Mouse (Mus musculus): ENCODE measurements at regions not wholly inside any gene's neighbourhood (a gene's known extent, or its start where the extent isn't known, plus 50 kb on each side); places are given as distances from the start of the nearest gene placed in this dataset.

DNA sequence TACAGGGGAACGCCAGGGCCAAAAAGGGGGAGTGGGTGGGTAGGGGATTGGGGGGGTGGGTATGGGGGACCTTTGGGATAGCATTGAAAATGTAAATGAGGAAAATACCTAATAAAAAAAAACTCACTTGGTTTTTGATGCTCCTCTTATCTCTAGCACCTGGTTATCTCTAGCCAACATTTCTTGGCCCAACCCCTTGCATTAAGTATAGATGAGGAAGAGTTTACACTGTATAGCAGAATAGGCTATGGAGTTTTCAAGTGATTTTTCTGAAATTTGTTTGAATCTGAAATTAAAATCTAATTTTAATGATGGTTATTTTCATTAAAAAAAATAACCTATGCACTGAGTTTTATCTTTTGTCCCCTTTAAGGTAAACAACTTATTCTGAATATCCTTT lies 68.8 kb upstream of the Il15 start:
- no peak for DNase-seq

DNA sequence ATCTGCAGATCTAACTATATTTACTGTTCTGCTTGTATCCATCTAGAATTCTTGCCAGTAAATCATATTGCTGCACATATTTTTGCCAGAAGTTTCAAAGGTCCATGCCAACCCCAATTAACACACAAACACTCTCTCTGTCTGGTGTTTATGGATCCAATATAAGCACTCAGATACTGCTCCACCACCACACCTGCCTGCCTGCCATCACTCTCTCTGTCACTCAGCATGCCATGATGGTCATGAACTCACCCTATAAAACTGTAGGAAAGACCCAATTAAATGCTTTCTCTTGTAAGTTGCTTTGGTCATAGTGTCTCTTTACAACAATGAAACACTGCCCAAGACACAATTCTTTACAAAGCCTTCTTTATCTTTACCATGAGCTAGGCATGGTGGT lies 66.8 kb upstream of the Il15 start:
- DNase-seq: no peak

DNA sequence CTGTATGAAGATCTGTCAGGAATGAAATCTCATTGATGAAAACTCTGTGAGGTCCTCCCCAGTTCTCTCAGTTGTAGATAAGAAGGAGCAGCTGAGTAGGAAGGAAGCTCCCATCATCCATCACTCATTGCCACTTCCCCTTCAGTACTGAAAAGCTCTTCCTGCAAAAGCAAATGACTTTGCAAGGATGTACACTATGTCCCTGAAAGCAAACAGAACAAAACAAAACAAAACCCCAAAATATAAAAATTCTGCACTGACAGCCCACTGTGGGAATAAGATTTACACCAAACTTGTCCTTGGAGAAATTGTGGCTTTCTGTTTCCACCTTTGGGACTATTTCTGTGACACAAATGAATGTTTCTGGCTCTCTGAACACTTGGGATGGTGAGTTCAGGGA lies 59.8 kb upstream of the Il15 start:
- DNase-seq: no peak

DNA sequence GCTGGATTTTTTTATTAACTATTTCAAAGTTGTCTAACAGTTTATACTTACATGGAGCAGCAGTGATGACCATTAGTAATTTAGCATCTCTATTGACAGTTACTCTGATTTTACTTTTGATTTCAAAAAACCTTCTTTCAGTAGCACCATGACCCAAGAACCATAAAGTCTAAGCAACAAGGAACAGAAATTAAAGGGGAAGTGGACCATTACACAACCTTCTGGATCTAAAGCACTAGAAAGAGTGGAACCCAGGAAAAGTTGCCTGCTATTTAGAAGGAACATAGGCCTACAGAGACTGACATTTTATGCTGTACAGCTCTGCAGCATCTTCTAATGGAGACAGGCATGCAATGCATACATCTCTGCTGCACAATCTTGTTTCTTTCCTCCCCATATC lies 56.0 kb upstream of the Il15 start:
- no peak for DNase-seq

DNA sequence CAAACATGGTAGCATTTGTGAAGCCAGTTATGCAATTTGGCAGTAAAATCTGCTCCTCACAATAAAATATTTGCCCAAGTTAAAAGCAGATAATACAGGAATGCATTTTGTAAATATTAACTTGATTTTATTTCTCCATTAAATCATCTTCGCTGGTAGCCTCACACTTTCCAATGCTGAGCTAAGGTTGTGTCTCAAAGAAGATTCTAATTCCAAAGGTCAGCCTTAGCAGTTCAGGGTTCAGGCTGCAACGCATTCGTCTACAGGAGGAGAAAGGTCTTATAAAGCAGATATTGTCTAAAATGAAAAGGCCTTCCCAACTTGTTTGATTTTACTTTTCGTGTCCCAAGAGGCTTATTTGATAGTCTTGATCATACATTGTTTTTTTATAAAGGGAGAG lies 51.0 kb upstream of the Il15 start:
- DNase-seq: no peak
